Mouse (Mus musculus): ENCODE data around the gene Ift122. TPM values are rescaled to one million over a fixed set of nuclear protein-coding genes. Genes with fewer than 3 reads are reported as not detected.

Ift122 gene
- polyA plus RNA-seq, 1 experiment from 2014 or later, result 29.4 TPM

GRCm38 (mm10) chr6:115957681-115958080 lies 104.4 kb downstream of the Ift122 start:
- H3K4me3 ChIP-seq (ENCODE audit: low read depth, low read length), result no peak overlapping the region
- DNase-seq (ENCODE audit: low spot score), result peak; percentile 39
- H3K4me2 ChIP-seq (ENCODE audit: low read depth, severe bottlenecking), result peak overlapping the region; percentile 21; the same call in 1 of the 2 replicates
- H3K9me3 ChIP-seq (ENCODE audit: control insufficient read depth, low read length), result no peaks in the 10 kb centered on the region
- no peak overlapping the region for H3K9ac ChIP-seq (ENCODE audit: low read length)
- H3K27ac ChIP-seq (replicated peaks; ENCODE audit: low read depth, low read length), result no peak overlapping the region; the same call in 1 of the 2 replicates
- 24% methylated on average over 6 of the region's 6 CpGs for WGBS
- H3K27me3 ChIP-seq (ENCODE audit: control insufficient read depth, insufficient read depth, low read length), result no peaks in the 10 kb centered on the region
- H3K36me3 ChIP-seq (ENCODE audit: control insufficient read depth, insufficient read depth, low read length), result no peaks in the 10 kb centered on the region
- ATAC-seq (ENCODE audit: insufficient number of reproducible peaks, low FRiP score, low TSS enrichment, low read depth), result peak; percentile 11; the same call in 1 of the 2 replicates
- H3K4me1 ChIP-seq (ENCODE audit: control insufficient read depth, insufficient read depth, low read length), result peaks cover 23% of the 10 kb centered on the region

- Histone ChIP-seq H3K9ac (ENCODE audit: low read length) (no peak overlapping the region), H3K27ac (replicated peaks; ENCODE audit: low read depth, low read length) (no peak overlapping the region), H3K4me2 (ENCODE audit: low read depth, severe bottlenecking) (no peak overlapping the region), H3K4me1 (ENCODE audit: control insufficient read depth, insufficient read depth, low read length) (peaks cover 23% of the 10 kb centered on the region), H3K4me3 (ENCODE audit: low read depth, low read length) (no peak overlapping the region), H3K27me3 (ENCODE audit: control insufficient read depth, insufficient read depth, low read length) (no peaks in the 10 kb centered on the region), H3K36me3 (ENCODE audit: control insufficient read depth, insufficient read depth, low read length) (no peaks in the 10 kb centered on the region), H3K9me3 (ENCODE audit: control insufficient read depth, low read length) (no peaks in the 10 kb centered on the region)
- WGBS, result 92% methylated on average over 9 of the region's 9 CpGs
- ATAC-seq (ENCODE audit: insufficient number of reproducible peaks, low FRiP score, low TSS enrichment, low read depth) (no peak), DNase-seq (ENCODE audit: low spot score) (no peak)
Observed at GRCm38 (mm10) chr6:115958445-115958844, 105.2 kb downstream of the Ift122 start.

DNA sequence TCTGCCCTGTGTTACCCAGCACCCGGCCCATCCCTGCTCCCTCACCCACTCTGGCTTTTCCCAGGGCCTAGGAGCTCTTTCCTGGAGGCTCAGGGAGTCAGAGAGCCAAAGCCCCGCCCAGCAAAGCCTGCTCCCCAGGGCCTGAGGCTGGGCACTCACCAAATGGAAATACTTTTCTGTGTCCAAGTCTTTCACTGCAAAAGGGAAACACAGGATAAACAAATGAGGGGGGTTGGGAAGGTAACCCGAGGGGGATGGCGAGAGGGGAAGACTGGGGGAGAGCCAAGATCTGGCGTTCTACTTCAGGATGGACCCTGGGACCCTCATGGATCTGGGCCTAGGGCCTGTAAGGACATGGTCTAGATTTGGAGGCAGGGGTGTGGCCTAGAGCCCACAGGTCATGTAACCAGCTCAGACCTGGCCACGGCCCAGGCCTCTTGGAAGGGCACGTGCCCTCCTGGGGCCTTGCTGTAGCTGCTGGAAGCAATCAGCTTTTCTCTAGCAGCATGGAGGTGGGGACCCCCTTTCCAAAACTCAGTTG lies 106.0 kb downstream of the Ift122 start:
- no peak overlapping the region for H3K9ac ChIP-seq (ENCODE audit: low read length)
- H3K36me3 ChIP-seq (ENCODE audit: control insufficient read depth, insufficient read depth, low read length), result no peaks in the 10 kb centered on the region
- no peak overlapping the region for H3K4me3 ChIP-seq (ENCODE audit: low read depth, low read length)
- H3K27ac ChIP-seq (replicated peaks; ENCODE audit: low read depth, low read length), result no peak overlapping the region
- H3K9me3 ChIP-seq (ENCODE audit: control insufficient read depth, low read length), result no peaks in the 10 kb centered on the region
- no peaks in the 10 kb centered on the region for H3K27me3 ChIP-seq (ENCODE audit: control insufficient read depth, insufficient read depth, low read length)
- DNase-seq (ENCODE audit: low spot score) (no peak), ATAC-seq (ENCODE audit: insufficient number of reproducible peaks, low FRiP score, low TSS enrichment, low read depth) (no peak)
- H3K4me1 ChIP-seq (ENCODE audit: control insufficient read depth, insufficient read depth, low read length), result peaks cover 23% of the 10 kb centered on the region
- no peak overlapping the region for H3K4me2 ChIP-seq (ENCODE audit: low read depth, severe bottlenecking)
- 81% methylated on average over 7 of the region's 7 CpGs for WGBS

GRCm38 (mm10) chr6:115960322-115960721 lies 107.1 kb downstream of the Ift122 start:
- ATAC-seq (ENCODE audit: insufficient number of reproducible peaks, low FRiP score, low TSS enrichment, low read depth), result no peak
- 93% methylated on average over 19 of the region's 19 CpGs for WGBS
- H3K36me3 ChIP-seq (ENCODE audit: control insufficient read depth, insufficient read depth, low read length), result no peaks in the 10 kb centered on the region

DNA sequence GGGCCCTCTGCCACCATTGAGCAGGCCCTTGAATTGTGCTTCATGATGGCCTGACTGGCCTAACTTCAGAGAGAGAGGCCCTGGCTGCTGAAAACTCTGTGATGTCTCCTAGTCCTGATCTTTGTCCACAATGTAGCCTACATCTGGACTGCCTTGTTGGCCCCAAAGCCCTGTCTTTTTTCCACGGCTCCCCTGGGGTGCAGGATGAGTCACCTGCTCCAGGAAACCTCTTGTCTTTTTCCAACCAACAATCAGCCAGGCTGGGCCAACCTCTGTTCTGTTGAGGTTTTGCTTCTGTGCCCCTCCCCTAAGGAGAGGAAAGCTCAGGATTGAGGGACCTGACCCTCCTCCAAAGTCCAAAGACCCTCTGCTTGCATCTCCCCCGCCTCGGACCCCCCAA lies 108.5 kb downstream of the Ift122 start:
- WGBS, result 86% methylated on average over 3 of the region's 3 CpGs
- no peak overlapping the region for H3K4me2 ChIP-seq (ENCODE audit: low read depth, severe bottlenecking)
- H3K4me3 ChIP-seq (ENCODE audit: low read depth, low read length), result no peak overlapping the region
- H3K9me3 ChIP-seq (ENCODE audit: control insufficient read depth, low read length), result no peaks in the 10 kb centered on the region
- ATAC-seq (ENCODE audit: insufficient number of reproducible peaks, low FRiP score, low TSS enrichment, low read depth), result no peak
- no peak for DNase-seq (ENCODE audit: low spot score)
- H3K27me3 ChIP-seq (ENCODE audit: control insufficient read depth, insufficient read depth, low read length), result no peaks in the 10 kb centered on the region
- H3K36me3 ChIP-seq (ENCODE audit: control insufficient read depth, insufficient read depth, low read length), result no peaks in the 10 kb centered on the region
- H3K27ac ChIP-seq (replicated peaks; ENCODE audit: low read depth, low read length), result no peak overlapping the region
- H3K4me1 ChIP-seq (ENCODE audit: control insufficient read depth, insufficient read depth, low read length), result peaks cover 18% of the 10 kb centered on the region
- no peak overlapping the region for H3K9ac ChIP-seq (ENCODE audit: low read length)

More at GRCm38 (mm10) chr6:115960322-115960721, 107.1 kb downstream of the Ift122 start:
- Histone ChIP-seq H3K4me2 (ENCODE audit: low read depth, severe bottlenecking) (no peak overlapping the region), H3K27ac (replicated peaks; ENCODE audit: low read depth, low read length) (no peak overlapping the region), H3K27me3 (ENCODE audit: control insufficient read depth, insufficient read depth, low read length) (no peaks in the 10 kb centered on the region), H3K9me3 (ENCODE audit: control insufficient read depth, low read length) (no peaks in the 10 kb centered on the region), H3K9ac (ENCODE audit: low read length) (no peak overlapping the region), H3K4me1 (ENCODE audit: control insufficient read depth, insufficient read depth, low read length) (peaks cover 23% of the 10 kb centered on the region), H3K4me3 (ENCODE audit: low read depth, low read length) (no peak overlapping the region)
- no peak for DNase-seq (ENCODE audit: low spot score)

DNA sequence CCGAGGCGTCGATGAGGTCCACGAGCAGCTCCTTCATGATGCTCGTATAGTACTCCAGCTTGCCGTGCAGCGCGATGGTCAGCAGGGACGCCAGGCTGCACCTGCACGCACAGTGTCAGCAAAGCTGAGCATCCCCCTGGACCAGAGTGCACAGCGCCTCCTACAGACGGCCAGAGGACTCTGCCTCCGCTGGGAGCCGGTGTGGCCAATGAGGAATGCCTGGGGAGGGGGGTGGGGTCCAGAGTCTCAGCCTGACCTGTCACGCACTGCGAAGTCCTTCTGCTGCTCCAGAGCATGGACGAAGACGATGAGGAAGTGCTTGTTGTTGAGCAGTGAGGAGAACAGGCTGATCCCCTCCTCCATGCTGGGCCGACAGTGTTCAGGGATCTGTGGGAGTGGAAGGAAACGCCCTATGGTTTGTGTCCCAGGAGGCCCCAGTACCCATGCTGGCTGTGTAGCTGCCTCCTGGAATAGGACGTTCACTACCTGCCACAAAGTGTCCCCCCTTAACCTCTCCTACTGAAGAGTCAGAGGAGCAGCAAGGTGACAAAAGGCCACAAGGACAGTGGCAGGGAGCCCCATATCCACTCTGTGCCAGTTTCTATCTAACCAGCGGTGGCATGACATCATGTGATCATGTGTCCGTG lies 109.3 kb downstream of the Ift122 start:
- peak; percentile 66 for DNase-seq (ENCODE audit: low spot score)
- no peak for ATAC-seq (ENCODE audit: insufficient number of reproducible peaks, low FRiP score, low TSS enrichment, low read depth)
- no peaks in the 10 kb centered on the region for H3K9me3 ChIP-seq (ENCODE audit: control insufficient read depth, low read length)
- 41% methylated on average over 23 of the region's 23 CpGs for WGBS
- H3K27me3 ChIP-seq (ENCODE audit: control insufficient read depth, insufficient read depth, low read length), result no peaks in the 10 kb centered on the region
- no peaks in the 10 kb centered on the region for H3K36me3 ChIP-seq (ENCODE audit: control insufficient read depth, insufficient read depth, low read length)
- no peak overlapping the region for H3K4me2 ChIP-seq (ENCODE audit: low read depth, severe bottlenecking)
- no peak overlapping the region for H3K27ac ChIP-seq (replicated peaks; ENCODE audit: low read depth, low read length)
- H3K4me1 ChIP-seq (ENCODE audit: control insufficient read depth, insufficient read depth, low read length), result peaks cover 10% of the 10 kb centered on the region
- no peak overlapping the region for H3K4me3 ChIP-seq (ENCODE audit: low read depth, low read length)
- no peak overlapping the region for H3K9ac ChIP-seq (ENCODE audit: low read length)

GRCm38 (mm10) chr6:115963656-115964055 lies 110.4 kb downstream of the Ift122 start:
- 81% methylated on average over 9 of the region's 9 CpGs for WGBS
- no peaks in the 10 kb centered on the region for H3K36me3 ChIP-seq (ENCODE audit: control insufficient read depth, insufficient read depth, low read length)
- no peak for ATAC-seq (ENCODE audit: insufficient number of reproducible peaks, low FRiP score, low TSS enrichment, low read depth)
- no peak for DNase-seq (ENCODE audit: low spot score)
- no peak overlapping the region for H3K4me2 ChIP-seq (ENCODE audit: low read depth, severe bottlenecking)
- H3K27ac ChIP-seq (replicated peaks; ENCODE audit: low read depth, low read length), result no peak overlapping the region
- no peak overlapping the region for H3K9ac ChIP-seq (ENCODE audit: low read length)
- H3K4me3 ChIP-seq (ENCODE audit: low read depth, low read length), result no peak overlapping the region
- no peaks in the 10 kb centered on the region for H3K9me3 ChIP-seq (ENCODE audit: control insufficient read depth, low read length)
- H3K4me1 ChIP-seq (ENCODE audit: control insufficient read depth, insufficient read depth, low read length), result 0 out of 2 replicates have a peak, but pooled peaks cover 8% of the 10 kb centered on the region
- no peaks in the 10 kb centered on the region for H3K27me3 ChIP-seq (ENCODE audit: control insufficient read depth, insufficient read depth, low read length)

- Histone ChIP-seq H3K9me3 (ENCODE audit: control insufficient read depth, low read length) (no peaks in the 10 kb centered on the region), H3K36me3 (ENCODE audit: control insufficient read depth, insufficient read depth, low read length) (no peaks in the 10 kb centered on the region), H3K4me1 (ENCODE audit: control insufficient read depth, insufficient read depth, low read length) (peaks cover 22% of the 10 kb centered on the region)
Observed at GRCm38 (mm10) chr6:115966227-115966966, 113.1 kb downstream of the Ift122 start.

More at GRCm38 (mm10) chr6:115966227-115966966, 113.1 kb downstream of the Ift122 start:
- no peaks in the 10 kb centered on the region for H3K27me3 ChIP-seq (ENCODE audit: control insufficient read depth, insufficient read depth, low read length)
- no peak for DNase-seq (ENCODE audit: low spot score)
- no peak overlapping the region for H3K4me3 ChIP-seq (ENCODE audit: low read depth, low read length)
- H3K4me2 ChIP-seq (ENCODE audit: low read depth, severe bottlenecking), result no peak overlapping the region
- no peak overlapping the region for H3K9ac ChIP-seq (ENCODE audit: low read length)
- no peak overlapping the region for H3K27ac ChIP-seq (replicated peaks; ENCODE audit: low read depth, low read length)
- ATAC-seq (ENCODE audit: insufficient number of reproducible peaks, low FRiP score, low TSS enrichment, low read depth), result no peak
- WGBS, result 95% methylated on average over 19 of the region's 19 CpGs

Measured in limb, embryonic 11.5 days (tissue).